ENCODE assay signal across 23 mouse cellular contexts in the genomic region with DNA sequence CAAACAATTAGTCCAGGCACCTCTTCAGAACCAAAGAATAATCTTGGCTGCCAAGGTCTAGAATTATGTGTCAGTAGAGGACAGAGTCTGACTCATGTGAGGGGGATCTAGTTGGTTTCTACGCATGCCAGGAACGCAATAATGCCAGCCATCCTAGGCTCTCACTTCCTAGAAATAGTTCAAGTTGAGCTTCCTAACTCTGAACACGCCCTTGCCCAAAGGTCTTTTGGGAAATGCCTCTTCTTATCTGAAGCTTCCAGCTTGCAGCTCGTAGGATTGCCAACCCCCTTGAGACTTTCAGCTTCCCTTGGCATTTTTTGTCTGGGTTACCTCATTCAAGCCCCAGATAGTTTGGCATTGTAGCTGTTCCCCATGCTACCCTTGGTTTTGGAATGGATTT.
A peak's percentile ranks its signal among the peaks of the same experiment; 100 is the strongest.
DNase-seq lines count a peak whose midpoint lies in the region; ATAC-seq lines count a peak whose summit lies in the region.
"Had no signal": no experiment of that assay in that cellular context is flagged by ENCODE, and none has a peak within 500 bp of the region (broad histone marks: within the 10 kb centered on the region; RNA-seq: fewer than 3 reads in every experiment).

No protein-coding gene starts in this region.

- 18% methylated on average over 4 of the region's 4 CpGs for WGBS in liver, embryonic 12.5 days (ENCODE audit: insufficient replicate concordance)

- peak overlapping the region; percentile 57 for H3K4me2 ChIP-seq in liver, embryonic 12.5 days
- H3K4me2 ChIP-seq: heart, embryonic 12.5 days; hindbrain, embryonic 13.5 days; limb, embryonic 12.5 days; lung, embryonic 14.5 days; midbrain, embryonic 13.5 days had no signal

- ATAC-seq in liver, embryonic 12.5 days, result peak; percentile 96
- peak; percentile 90 for ATAC-seq in megakaryocyte-erythroid progenitor cell, adult 5-6 weeks (replicated peaks; ENCODE audit: low FRiP score, low TSS enrichment, poor library complexity, severe bottlenecking)
- ATAC-seq: inflammation-experienced regulatory T-cells, adult 6 months; midbrain, embryonic 13.5 days had no signal

- H3K4me3 ChIP-seq in liver, embryonic 12.5 days, result no peak overlapping the region
- H3K4me3 ChIP-seq: gastrocnemius, adult 2 months; heart, embryonic 12.5 days; hindbrain, embryonic 13.5 days; limb, embryonic 12.5 days; midbrain, embryonic 13.5 days had no signal

- peak overlapping the region; percentile 90 for H3K27ac ChIP-seq in liver, embryonic 12.5 days
- H3K27ac ChIP-seq: gastrocnemius, adult 2 months; hindbrain, embryonic 13.5 days; limb, embryonic 12.5 days; macrophage; midbrain, embryonic 13.5 days had no signal

- H3K36me3 ChIP-seq in liver, embryonic 12.5 days, result no peaks in the 10 kb centered on the region
- H3K36me3 ChIP-seq: heart, embryonic 12.5 days; hindbrain, embryonic 13.5 days; limb, embryonic 12.5 days; midbrain, embryonic 13.5 days had no signal

- peak; percentile 1 for DNase-seq in lung, postnatal 36 days
- no peak for DNase-seq in lung, postnatal 14 days
- peak; percentile 75 for DNase-seq in c-Kit-positive CD71-positive TER-119-positive erythroid progenitor cells, embryonic 14.5 days (ENCODE audit: low spot score)
- DNase-seq in right cerebral cortex, postnatal 14 days, result no peak
- DNase-seq in ovary, postnatal 14 days (ENCODE audit: low spot score), result no peak
- DNase-seq: adrenal gland, adult 8-10 months; cerebellum, adult 11 months; cerebellum, postnatal 14 days; embryo, embryonic 11 days; gastrocnemius, adult 2 months; kidney, postnatal 4 days; layer of hippocampus, adult 9-11 months; lung, embryonic 14.5 days; right cerebral cortex, postnatal 25 days; thymus, postnatal 25 days had no signal

- no peaks in the 10 kb centered on the region for H3K9me3 ChIP-seq in liver, embryonic 12.5 days (replicated peaks)
- H3K9me3 ChIP-seq: heart, embryonic 12.5 days; hindbrain, embryonic 13.5 days; limb, embryonic 12.5 days had no signal

- H3K9ac ChIP-seq in liver, embryonic 12.5 days, result 0 out of 2 replicates have a peak overlapping the region, but pooled peaks have one; percentile 19
- H3K9ac ChIP-seq: heart, embryonic 12.5 days; hindbrain, embryonic 13.5 days; limb, embryonic 12.5 days; lung, embryonic 14.5 days; midbrain, embryonic 13.5 days had no signal

- peaks cover 46% of the 10 kb centered on the region for H3K4me1 ChIP-seq in liver, embryonic 12.5 days
- H3K4me1 ChIP-seq: hindbrain, embryonic 13.5 days; midbrain, embryonic 13.5 days had no signal

- no peaks in the 10 kb centered on the region for H3K27me3 ChIP-seq in liver, embryonic 12.5 days (replicated peaks)
- H3K27me3 ChIP-seq: heart, embryonic 12.5 days; hindbrain, embryonic 13.5 days; limb, embryonic 12.5 days; midbrain, embryonic 13.5 days had no signal

Comparison
In these comparisons a context has a peak if more than half of its experiments do, and no peak if none do; other contexts are left out.
1. DNase-seq: peak in lung, postnatal 36 days (single experiment) and c-Kit-positive CD71-positive TER-119-positive erythroid progenitor cells, embryonic 14.5 days (single experiment); none in lung, postnatal 14 days (single experiment), right cerebral cortex, postnatal 14 days (single experiment) and ovary, postnatal 14 days (single experiment).